Mouse (Mus musculus) kidney, postnatal 25 days (tissue): ENCODE data around the gene Cenpp.

Source experiments
- DNase-seq, 2 experiments: peaks; one replicate each; pipeline ENCODE4 v3.0.0; 2021; ENCODE audit warnings: mixed read lengths in 2 of 2

Gene Cenpp

GRCm38 (mm10) chr13:49460276-49460675 is 192.3 kb downstream of the Cenpp start:
- DNase-seq, result no peak

GRCm38 (mm10) chr13:49449318-49449749 is 203.3 kb downstream of the Cenpp start:
- DNase-seq, result peak; percentile 84 to 85

- DNase-seq, result no peak
These were observed 208.1 kb downstream of the Cenpp start for GRCm38 (mm10) chr13:49444451-49444850.

- DNase-seq, result no peak
These were observed 216.4 kb downstream of the Cenpp start for GRCm38 (mm10) chr13:49436170-49436569.

- DNase-seq, result no peak
These were observed 216.8 kb downstream of the Cenpp start for GRCm38 (mm10) chr13:49435745-49436144.

DNA sequence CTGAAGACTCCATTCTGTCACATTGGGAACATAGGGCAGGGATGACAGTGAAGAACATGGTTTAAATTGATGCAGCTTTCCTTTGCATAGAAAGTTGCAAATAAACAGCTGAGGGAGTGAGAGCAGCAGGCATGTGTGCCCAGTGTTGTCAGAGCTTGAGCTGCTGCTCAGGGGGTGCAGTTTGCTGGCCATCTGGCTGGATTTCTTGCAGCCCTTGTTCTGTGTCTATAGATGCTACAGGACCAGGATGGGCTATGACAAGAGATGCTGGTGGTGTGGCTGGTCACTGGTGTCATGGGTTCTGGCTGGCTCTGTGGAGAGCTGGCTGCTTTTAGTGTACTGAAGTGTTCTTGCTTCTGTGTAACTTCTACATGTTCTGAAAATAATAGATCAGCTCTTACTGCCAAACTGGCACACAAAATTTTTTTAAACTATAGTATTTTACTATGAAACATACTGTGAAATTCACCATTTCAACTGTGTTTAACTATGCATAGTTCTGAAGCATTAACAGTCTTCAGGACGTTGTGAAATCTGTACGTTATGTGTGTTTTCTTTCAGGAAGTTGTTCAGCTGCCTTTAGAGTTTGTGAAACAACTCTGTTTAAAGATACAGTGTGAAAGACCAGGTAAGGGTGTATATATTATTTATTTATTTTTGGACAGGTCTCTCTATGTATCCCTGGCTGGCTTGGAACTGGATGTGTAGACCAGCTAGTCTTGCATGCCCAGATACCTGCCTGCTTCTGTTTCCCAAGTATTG is 219.1 kb downstream of the Cenpp start:
- no peak for DNase-seq

DNA sequence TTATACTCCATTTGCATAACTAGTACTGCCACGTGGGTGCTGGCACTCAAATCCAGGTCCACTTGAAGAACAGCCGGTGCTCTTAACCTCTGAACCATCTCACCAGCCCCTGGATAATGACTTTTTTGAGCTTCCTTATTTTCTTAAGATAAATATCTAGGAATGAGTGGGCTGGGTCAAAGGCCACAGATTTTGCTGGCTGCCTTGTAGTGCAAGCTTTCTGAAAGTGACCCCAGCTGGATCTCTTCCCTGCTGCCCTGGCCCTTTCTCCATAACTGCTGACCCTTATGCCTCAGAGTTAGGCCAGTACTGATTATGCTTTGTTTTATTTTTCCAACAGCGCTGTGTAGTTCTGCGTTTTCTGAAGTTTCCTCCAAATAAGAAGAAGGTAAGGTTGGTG is 222.1 kb downstream of the Cenpp start:
- DNase-seq, result peak; percentile 68 to 73

- DNase-seq, result no peak
These were observed 224.4 kb downstream of the Cenpp start for GRCm38 (mm10) chr13:49428042-49428675.

DNA sequence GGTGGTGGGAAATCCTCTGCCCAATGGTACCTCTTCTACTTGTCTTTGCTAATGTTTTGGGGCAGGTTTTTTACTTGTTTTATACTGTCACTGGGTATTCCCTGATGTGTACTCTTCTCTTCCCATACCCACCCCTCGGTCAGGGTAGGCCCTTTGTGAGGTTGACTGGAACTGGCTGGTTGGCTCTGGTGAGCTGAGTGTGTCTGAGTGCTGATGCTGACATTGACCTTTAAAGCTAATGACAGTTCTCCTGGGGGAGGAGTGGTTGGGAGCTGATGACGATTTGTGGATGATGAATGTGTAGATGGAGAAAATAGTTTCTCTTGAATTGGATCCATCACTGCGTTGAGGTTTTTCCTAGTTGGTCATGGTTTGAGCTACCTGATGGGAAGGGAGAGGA is 225.8 kb downstream of the Cenpp start:
- DNase-seq, result no peak

GRCm38 (mm10) chr13:49421959-49422358 is 230.6 kb downstream of the Cenpp start:
- DNase-seq, result no peak

DNA sequence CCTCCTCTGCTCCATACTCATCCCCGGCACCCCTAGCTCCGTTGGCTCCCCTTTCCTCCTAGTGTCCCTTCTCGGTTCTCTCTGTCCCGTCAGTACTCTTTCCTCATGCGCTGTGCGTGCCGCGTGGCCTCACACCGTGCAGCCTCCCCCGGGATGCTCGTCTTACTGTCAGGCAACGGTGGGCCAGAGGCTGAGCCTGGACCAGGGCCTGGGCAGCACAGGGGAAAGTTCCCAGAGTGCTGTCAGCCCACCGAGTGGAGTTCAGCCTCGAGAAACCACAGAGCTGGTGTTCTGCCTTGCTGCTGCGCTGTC is 231.0 kb downstream of the Cenpp start:
- no peak for DNase-seq

GRCm38 (mm10) chr13:49420754-49421605 is 231.6 kb downstream of the Cenpp start, which contains the start of gene Ippk:
Ippk (plus strand) TSS chr13:49421249.
- peak; percentile 99 for DNase-seq
